Mouse (Mus musculus) gonadal fat pad, adult 2 months (tissue): ENCODE data around the gene Fbxo42. TPM values are rescaled to one million over a fixed set of nuclear protein-coding genes. Genes with fewer than 3 reads are reported as not detected.
A peak's percentile ranks its signal among the peaks of the same experiment; 100 is the strongest.

Experiments used
- DNase-seq: peaks from one replicate; pipeline ENCODE4 v3.0.0-alpha.2; 2012; ENCODE audit warnings: low read depth
- polyA plus RNA-seq: library from polyadenylated mRNA; depleted of rRNA; stranded (reverse); fragments of >200 nt; gene quantifications from 2 replicates; pipeline ENCODE4 v1.2.3, GENCODE M21; 2012

The Fbxo42 gene
- polyA plus RNA-seq, 1 experiment = 14.5 TPM

DNA sequence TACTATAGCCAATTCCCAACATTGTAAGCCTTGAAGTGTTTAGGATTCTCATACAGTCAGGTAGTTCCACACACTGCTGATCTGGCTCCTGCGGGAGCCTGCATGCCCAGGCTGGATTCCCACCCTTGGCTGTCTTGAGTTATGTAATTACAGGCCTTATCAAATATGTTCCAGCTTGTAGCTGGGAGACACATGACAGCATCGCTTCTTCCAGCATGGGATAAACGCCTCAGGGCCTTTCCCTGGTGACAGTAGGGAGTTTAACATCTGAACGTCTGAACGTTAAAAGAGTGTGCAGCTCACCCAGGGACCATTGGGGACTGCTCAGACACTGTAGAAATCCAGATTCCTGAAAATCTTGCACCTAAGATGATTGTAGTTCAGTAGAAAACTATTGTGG lies 28.1 kb downstream of the Fbxo42 start:
- DNase-seq = peak; percentile 37

DNA sequence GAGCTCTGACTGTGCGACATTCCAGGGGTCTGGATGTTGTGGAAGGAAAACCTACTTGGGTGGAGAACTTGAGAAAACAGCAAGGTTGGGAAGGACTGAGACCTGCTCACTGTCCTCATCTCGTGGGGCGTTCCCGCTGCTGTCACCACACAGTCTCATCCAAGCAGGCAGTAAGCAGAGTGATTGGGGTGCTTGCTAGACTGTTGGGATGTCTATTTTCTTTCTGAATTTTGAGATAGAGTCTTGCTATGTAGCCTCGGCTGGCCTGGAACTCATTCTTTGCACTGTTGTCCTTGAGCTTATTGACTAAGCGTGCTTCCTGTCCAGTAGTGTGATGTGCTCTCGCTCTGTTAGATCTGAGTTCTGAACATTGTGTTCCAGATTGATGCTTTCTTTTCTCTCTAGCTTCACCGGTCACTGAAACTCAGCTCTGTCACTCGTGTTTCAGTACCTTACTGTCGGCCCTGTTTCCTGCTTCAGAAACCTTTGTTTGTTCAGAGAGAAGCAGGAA lies 28.7 kb downstream of the Fbxo42 start:
- no peak for DNase-seq

DNA sequence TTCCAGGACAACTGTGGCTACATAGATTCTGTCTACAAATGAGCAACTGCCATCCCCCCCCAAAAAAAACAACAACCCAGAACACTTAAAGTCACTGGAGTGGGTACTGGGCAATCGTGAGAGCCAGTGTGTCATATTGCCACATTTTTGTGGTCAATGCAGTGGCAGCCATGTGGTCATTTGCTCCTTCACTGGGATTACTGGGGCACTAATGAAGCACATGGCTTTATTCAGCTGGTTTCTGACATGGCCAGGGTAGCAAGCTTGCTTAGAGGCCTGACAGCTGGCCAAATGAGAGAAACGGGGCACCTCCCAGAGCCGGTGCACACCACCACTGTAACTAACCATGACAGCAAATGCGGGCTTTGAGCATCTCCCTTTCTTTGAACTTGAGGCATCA lies 30.8 kb downstream of the Fbxo42 start:
- no peak for DNase-seq

DNA sequence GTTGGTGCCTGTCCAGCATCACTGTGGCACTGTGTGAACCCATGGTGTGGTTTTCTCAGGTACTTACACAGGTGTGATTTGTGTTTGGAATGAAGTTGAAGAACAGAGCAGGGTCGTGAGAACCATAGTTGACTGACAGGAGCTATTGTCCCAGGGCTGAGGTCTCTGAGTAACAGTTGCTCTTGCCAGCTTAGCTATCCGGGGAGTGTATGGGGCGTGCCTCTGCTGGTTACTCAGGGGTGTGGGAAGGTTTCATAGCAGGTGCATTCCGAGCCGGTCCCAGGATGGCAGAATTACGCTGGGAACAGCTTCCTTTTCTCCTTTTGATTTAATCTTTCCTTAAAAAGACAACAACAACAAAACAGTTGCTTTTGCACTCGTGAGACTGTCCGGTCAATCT lies 33.1 kb downstream of the Fbxo42 start:
- DNase-seq = no peak

DNA sequence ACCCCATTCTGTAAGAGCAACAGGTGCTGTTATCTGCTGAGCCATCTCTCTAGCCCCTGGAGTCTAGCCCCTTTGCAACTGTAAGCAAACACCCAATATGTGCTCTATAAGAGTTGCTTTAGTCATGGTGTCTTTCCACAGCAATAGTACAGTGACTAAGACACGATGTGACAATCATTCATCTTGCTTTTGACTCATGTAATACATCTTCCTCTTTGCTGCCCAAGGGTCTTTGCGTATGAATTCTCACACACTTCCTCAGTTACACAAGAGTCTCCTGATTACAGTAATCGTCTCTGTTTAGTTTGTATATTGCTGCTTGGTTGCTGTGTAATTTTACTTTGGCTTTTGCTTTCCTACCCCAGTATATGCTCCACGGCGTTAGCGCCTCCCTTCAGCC lies 34.3 kb downstream of the Fbxo42 start:
- peak; percentile 34 for DNase-seq

DNA sequence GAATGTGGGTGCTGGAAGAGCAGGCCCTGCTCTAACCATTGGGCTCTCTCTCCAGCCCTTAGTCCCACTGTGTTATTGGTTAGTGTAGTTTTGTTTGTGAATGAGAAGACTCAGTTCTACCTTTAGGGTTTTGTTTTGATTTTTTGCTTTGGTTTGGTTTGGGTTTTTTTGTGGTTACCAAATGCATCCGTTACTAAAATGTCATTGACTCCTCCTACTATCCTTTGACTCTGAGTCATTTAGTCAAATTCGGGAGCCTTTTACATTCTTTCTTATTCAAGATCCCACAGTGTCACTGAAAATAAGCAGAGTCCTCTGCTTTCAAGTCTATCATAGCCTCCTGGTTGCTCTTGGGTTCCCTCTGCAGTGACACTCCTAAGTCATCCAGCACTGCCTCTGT lies 36.2 kb downstream of the Fbxo42 start:
- no peak for DNase-seq

DNA sequence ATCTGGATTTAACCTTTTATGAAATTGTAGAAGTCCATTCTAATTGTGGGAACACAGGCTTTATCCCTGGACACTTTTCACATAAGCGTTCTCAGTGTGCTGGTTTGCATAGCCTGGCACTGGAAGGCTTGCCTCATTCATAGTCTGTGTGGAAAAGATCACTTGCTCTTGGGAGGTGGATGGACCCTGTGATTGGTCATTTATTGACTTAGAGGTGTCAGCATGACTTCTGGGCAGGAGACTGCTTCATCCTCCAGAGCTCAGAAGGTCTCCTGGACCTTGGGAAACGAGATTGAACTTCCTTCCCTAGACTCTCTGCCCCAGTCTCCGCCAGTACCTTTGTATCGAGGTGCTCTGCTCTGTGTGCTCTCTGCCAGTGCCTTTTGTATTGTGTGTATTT lies 36.7 kb downstream of the Fbxo42 start:
- DNase-seq = no peak

DNA sequence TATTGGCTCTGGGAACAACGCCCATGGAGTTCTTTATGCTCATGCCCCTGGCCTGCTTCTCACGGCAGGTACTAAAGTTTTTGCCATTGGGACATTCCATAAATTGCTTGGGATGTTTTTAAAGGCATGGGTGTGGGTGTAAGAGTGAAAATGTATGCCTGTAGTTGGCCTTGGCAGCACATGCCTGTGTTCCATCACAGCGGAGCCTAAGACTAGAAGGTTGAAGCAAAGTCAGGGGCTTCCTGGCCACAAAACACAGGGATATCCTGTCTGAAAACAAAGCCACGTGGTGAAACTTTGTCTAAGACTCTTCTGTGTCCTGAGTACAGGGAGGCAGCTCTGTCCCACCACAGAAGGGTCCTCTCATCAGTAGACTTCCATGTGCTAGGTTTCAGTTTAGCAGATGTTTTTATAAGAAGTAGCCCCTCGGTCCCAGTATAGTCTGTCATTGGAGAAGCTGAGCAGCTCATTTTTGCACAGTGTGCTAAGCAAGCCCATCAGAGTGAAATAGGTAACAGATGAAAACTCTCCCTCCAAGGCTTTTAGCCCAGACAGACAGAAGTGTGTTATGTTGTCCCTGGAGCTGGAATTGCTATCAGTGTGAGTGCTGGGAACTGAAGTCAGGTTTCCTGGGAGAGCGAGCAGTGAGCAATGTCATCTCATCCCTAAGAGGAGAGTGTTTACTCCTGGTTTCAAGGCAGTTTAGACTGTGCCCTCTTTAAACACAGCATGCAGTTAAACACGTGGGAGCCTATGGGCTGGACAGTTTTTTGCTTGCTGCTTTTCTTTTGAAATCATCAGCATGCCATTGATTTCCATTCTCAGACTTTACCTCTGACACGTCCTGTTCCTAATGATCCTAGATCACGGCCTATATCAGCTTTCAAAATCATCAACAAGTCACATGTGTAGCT lies 39.5 kb downstream of the Fbxo42 start:
- DNase-seq = no peak

DNA sequence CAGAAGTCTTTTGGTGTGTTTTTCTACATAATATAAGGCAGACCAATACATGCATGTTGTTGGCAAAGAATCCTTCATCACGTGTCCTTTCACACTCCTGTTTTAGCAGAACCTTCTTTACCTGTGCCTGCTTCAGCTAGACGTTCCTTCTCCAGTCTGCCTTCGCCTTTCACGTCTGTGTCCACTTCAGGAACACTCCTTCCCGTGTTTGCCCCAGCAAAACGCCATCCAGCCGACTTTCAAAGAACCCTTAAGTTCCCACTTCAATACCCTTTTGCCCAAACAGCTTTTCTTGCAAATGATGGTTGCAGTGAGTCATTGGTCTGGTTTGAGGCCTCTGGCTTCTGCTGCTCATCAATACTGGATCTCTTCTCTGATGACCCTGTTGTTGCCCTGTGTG lies 43.6 kb downstream of the Fbxo42 start:
- no peak for DNase-seq

DNA sequence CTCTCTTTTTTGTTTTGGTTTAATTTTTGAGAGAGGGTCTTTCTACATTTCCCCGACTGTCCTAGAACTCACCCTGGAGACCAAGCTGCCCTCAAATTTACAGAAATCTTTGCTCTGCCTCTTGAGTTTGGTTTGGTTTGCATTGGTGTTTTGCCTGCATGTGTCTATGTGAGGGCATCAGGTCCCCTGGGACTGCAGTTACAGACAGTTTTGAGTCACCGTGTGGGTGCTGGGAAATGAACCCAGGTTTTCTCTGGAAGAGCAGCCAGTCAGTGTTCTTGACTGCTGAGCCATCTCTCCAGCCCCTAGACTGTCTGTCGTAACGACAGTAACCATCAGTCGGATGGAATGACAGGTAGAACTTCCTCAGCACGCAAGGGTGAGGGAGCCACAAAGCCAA lies 46.8 kb downstream of the Fbxo42 start:
- no peak for DNase-seq

DNA sequence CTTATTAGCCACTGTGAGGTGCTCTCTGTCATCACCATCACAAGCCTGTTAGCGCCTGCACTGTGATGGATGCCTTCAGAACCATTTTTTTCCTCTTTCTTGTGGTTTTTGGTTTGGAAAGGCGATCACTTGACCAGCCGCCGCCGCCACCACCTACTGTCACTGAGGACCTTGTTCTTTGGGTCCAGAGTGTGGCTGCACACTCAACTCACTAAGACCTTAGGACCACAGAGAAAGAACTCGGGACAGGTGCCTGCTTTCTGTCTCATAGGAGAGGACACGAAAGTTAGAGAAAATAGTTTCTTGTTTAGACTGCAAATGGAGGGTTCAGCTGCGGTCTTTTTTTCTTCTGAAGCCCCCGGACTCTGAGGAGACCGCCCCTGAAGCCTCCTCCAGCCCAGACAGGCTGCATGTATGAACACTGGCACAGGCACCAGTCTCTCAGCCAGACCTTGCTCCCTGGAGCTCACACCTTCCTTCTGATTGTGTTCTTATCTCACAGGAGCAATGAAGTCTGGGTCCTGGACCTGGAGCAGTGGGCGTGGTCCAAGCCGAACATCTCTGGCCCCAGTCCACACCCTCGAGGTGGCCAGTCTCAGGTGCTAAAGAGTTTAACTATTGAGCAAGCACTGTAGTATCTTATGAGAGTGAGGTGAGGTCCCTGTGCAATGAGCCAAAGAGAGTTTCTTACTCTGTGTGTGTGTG lies 49.4 kb downstream of the Fbxo42 start:
- no peak for DNase-seq

DNA sequence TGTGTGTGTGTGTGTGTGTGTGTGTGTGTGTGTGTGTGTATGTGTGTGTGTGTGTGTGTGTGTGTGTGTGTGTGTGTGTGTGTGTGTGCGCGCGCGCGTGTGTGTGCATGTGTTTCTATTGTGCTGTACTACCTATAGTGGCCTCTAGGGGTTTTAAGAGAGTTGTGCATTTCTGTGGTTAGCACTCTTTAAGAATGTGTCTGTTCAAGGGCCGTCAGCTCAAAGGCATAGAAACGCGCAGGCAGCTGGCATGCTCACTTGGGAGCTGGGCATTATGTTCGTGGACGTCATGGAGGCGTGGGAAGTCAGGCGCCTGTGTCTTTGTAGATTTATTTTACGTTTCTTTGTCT lies 49.9 kb downstream of the Fbxo42 start:
- no peak for DNase-seq

DNA sequence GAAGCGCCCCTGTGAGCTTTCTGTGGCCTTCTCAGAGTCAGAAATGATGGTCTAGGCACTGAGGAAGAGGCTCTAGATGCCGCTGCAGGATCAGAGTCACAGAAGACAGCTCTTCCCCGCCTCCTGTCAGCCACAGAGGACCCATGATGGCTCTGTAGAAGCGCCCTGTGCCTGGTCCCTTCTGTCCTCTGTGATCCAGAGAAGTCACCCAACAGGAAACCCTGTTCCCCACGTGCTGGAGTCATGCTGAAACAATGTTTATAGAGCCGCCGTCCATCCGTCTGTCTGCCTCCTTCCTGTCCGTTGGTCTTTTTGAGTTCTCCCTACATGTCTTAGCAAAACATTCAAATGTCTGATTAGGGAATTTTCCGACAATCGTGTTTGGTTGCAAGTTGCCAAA lies 53.2 kb downstream of the Fbxo42 start:
- DNase-seq = no peak

DNA sequence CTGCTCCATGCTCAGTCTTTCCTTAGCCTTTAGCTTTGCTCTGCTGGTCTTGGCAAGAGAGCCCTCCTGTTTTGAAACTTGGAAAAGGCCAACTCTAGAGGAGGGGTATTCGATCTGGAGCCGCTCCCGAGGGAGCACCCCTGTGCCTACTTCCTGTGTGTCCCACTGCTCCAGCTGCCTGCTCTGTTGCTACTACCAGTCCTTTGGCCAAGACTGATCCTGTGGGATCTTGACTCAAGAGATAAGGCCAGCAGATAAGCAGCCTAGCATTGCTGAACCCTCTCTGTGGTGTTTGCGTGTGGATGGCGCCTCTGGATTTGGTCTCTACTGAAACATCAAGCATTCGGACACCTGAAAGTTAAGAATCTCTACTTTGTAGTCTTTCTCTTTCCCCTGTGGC lies 54.5 kb downstream of the Fbxo42 start:
- DNase-seq = no peak

DNA sequence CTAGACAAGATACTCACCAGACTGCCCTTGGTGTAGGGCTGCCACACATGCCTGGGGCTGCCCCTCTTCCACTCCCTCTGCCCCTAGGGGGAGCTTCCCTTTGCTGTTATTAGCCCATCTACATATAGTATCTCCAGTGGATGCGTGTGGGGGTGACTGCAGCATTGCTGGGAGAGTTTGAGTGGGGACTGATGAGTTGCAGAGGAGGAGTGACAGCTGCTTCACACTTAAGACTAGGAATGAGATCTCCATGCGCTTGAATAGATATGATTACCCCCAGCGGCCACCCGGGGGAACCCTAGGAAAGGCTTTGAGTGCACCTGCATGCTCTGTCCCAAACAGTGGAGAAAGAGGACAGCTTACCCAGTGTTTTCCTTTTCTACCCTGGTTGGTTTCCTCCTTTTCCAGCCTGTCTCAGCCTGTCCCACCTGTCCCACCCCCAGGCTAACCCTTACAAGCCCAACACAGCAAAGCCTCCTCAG lies 56.9 kb downstream of the Fbxo42 start:
- DNase-seq = no peak

DNA sequence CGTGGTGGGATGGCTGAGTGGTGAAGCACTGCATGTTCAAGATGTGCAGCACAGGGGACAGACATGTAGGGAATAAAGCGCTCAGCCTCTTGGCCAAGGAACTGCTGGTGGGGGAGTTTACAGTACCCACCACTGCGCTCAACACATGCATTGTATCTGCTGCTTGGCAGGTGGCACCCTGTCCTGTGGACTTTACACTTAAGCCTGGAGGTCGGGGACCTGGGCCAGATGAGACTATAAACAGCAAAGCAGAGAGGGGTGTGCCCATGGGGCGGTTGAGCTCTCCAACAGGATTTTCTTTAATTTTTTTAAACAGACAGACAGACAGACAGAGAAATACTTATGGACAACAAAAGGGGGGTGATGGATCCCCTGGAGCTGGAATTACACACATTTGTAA lies 59.4 kb downstream of the Fbxo42 start:
- no peak for DNase-seq

DNA sequence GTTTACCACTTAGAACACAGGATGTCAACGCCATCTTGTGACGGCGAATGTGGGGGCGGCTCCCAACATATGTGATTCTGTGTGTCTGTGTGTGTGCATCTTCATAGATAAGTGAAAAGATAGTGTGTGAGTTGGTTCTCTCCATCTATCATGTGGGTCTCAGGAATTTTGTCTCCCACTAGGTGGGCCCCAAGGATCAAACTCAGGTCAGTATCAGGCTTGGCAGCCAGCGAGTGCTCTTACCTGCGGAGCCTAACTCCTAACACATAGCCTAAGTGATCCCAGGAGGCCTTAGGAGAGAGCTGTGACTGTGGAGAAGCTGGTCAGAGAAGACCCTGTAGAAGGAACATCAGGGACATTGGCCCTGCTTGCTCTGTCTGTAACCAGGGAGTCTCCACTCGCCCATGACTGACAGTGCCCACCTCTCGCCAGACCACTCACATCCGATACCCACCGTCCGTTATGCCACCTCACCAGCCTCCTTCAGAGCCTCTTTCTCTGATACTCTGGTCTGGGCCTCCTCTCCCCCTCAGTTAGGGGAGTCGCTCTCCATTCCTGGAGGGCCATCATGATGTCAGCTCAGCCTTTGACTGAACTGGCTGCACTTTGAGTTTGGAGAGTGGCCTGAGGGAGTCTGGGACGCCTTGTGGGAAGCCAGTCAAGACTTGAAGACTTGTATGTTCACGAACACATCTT lies 63.0 kb downstream of the Fbxo42 start:
- no peak for DNase-seq

DNA sequence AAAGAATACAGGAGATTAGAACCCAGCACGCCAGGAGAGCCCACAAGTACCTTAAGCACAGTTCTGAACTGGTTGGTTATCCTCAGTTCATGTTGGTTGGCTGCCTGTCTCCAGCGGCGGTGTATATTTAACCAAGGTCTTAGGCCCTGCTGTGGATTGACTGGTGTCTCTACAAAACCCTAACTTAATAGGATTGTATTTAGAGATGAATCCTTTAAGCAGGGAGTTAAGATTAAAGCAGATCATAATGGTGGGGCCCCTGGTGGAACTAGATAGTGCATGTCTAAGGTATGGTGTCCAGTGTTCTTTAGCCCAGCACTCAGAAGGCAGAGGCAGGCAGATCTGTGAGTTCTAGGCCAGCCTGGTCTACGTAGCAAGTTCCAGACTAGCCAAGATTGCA lies 63.9 kb downstream of the Fbxo42 start:
- DNase-seq = no peak

DNA sequence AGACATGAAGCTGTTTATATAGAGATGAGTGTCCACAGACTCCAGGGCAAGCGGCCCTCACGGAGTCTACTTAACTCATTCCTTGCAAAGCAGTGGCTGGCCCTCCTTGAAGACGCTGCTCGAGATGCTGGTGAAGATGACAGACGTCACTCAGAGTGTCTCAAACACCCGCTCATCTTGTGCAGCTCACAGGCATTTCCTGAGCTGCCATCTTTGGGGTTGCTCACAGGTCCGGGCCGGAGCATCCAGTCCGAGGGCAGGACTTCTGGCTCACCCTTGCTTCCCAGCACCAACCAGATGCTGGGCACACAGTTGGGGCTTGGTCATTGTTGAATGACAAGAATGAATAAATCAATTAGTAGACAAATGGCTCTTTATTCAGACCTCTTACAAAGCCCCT lies 65.2 kb downstream of the Fbxo42 start:
- no peak for DNase-seq

DNA sequence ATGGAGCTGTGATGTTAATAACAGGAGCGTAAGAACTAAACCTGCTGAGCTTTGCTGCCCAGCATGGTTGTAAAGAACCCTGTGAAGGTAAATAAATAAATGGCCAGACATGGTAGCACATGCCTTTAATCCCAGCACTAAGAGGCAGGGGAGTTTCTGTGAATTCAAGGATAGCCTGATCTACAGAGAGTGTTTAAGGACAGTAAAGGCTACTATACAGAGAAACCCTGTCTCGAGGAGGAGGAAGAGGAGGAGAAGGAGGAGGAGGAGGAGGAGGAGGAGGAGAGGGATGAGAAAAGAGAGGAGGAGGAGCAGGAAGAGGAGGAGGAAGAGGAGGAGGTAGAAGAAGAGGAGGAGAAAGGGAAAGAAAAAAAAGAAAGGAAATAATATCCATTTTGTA lies 65.6 kb downstream of the Fbxo42 start:
- no peak for DNase-seq

DNA sequence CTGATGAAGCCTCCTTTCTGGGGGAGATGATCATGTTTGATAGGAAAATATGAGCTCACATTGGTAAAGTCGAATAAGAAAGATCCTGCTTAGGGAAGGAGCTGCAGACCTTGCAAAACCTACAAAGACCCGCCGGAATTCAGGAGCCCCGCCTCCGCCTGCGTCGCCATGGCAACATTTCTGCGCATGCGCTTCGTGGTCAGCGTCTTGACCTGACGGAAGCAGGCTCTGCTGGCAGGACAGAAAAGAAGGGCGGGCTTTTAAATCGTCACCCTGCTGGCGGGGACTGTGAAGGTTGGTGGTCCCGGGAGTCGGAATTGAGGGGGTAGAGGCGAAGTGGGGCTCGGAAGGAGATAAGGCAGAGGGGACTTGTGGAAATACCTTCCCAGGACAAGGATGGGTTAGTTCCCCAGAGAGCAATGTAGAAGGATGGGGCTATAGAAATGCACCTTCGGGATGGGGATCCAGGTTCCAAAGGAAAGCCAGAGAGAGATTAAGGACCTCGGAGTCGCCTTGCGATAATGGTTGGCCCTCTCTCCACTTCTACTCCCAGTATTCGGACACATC lies 66.1 kb downstream of the Fbxo42 start, which contains the start of gene Rsg1:
TSS of gene Rsg1 (plus strand) at position 187 of the 567 bp plus-strand sequence.
- no peak for DNase-seq

DNA sequence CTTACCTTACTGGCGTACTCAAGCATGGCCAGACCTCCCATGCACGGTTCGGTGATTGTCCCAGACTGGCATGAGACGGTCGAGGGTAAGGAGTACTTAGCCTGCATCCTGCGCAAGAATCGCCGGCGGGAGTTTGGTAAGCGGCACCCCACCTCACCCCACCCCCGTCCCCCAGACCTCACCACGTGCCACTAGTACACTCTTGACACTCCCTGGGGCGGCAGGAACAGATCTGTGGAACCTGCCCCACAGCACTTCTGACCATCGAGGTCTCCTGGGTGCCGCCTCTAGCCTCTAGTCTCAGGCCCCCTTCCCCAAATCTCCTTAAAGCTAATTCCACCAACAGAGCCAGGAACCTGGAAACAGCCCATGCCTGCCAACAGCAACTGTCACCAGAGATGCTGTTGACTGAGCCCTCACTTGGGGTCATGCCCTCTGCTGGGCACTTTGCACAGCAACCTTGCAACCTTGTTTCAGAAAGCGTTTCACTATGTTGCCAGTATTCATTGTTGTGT lies 66.7 kb downstream of the Fbxo42 start:
- DNase-seq = no peak
